Mouse (Mus musculus) liver, embryonic 14.5 days (tissue): Measurements from ENCODE around the gene Grasp. TPM values are rescaled to one million over a fixed set of nuclear protein-coding genes. Genes with fewer than 3 reads are reported as not detected.

Experiments used
- ATAC-seq: fragments of 200-750 bp; cut with Nextera tagmentation; 2 replicates; pipeline ENCODE4 v1.8.0; 2017; ENCODE audit warnings: moderate number of reproducible peaks, mild to moderate bottlenecking, moderate library complexity; ENCODE audit not compliant: insufficient read depth
- DNase-seq, 3 experiments: peaks; one replicate each; pipeline ENCODE4 v3.0.0-alpha.2; 2012 to 2013; ENCODE audit warnings: low read depth in 3 of 3, low spot score in 3 of 3
- H3K27ac ChIP-seq: fragments of 300-500 bp; sonication (generic); 2 replicates; pipeline ENCODE4 v1.5.1; 2014; ENCODE audit warnings: moderate library complexity, mild to moderate bottlenecking, control low read depth, inconsistent platforms
- H3K27me3 ChIP-seq: fragments of 300-500 bp; sonication (generic); 2 replicates; pipeline ENCODE4 v1.6.1; 2014; ENCODE audit warnings: mild to moderate bottlenecking, low read length, moderate library complexity; ENCODE audit not compliant: control insufficient read depth, insufficient read depth
- H3K36me3 ChIP-seq: fragments of 300-500 bp; sonication (generic); replicated peaks from 2 replicates; pipeline ENCODE4 v1.6.1; 2014; ENCODE audit warnings: low read depth; ENCODE audit not compliant: control insufficient read depth, insufficient read depth
- H3K4me1 ChIP-seq, 2 experiments: fragments of 200-500 bp in 1 of 2; fragments of 300-500 bp in 1 of 2; sonication (generic) in 1 of 2; replicated peaks; 2 replicates each; pipeline ENCODE4 v1.6.1; 2012 to 2014; ENCODE audit warnings: antibody characterized with exemption in 1 of 2, inconsistent platforms in 1 of 2, low read length in 1 of 2; ENCODE audit not compliant: control insufficient read depth in 2 of 2, insufficient read depth in 2 of 2
- H3K4me2 ChIP-seq: fragments of 300-500 bp; sonication (generic); 2 replicates; pipeline ENCODE4 v1.6.1; 2014; ENCODE audit warnings: low read depth, mild to moderate bottlenecking, control low read depth, moderate library complexity
- H3K4me3 ChIP-seq, 2 experiments: fragments of 200-500 bp in 1 of 2; fragments of 300-500 bp in 1 of 2; sonication (generic) in 1 of 2; 2 replicates each; pipeline ENCODE4 v1.5.1; 2012 to 2014; ENCODE audit warnings: low read depth in 2 of 2, low read length in 2 of 2, mild to moderate bottlenecking in 2 of 2, control low read depth in 1 of 2, inconsistent platforms in 1 of 2, moderate library complexity in 1 of 2; ENCODE audit not compliant: insufficient read depth in 1 of 2
- H3K9ac ChIP-seq: fragments of 300-500 bp; sonication (generic); replicated peaks from 2 replicates; pipeline ENCODE4 v1.6.1; 2014; ENCODE audit warnings: mild to moderate bottlenecking, control low read depth, moderate library complexity
- H3K9me3 ChIP-seq: fragments of 300-500 bp; sonication (generic); 2 replicates; pipeline ENCODE4 v1.6.1; 2016; ENCODE audit warnings: low read length, mixed read lengths; ENCODE audit not compliant: control insufficient read depth
- CTCF ChIP-seq: IDR thresholded peaks from 2 replicates; pipeline ENCODE4 v1.5.1; 2016; ENCODE audit warnings: antibody characterized with exemption, low read depth, control low read depth
- EP300 ChIP-seq: IDR thresholded peaks from 2 replicates; pipeline ENCODE4 v1.6.1; 2016; ENCODE audit warnings: antibody characterized with exemption, low read depth
- WGBS: fragments of 180-500 bp; shearing (Covaris S2); extraction: QIAGEN DNeasy Blood & Tissue Kit; methylation state at CpG from one replicate; pipeline ENCODE4 v1.1.7; 2014; ENCODE audit not compliant: insufficient replicate concordance; 5-methylcytosine and 5-hydroxymethylcytosine counted together
- polyA plus RNA-seq, 2 experiments: library from polyadenylated mRNA; depleted of rRNA in 1 of 2; stranded (reverse) in 1 of 2; unstranded in 1 of 2; fragments of >200 nt; fragmentation: Nextera tagmentation in 1 of 2; extraction: Ambion mirVana in 1 of 2; gene quantifications; 2 replicates each; pipeline versions ENCODE4 v1.2.1 to v1.2.3; 2012 to 2014

The Grasp gene
- polyA plus RNA-seq, 2 experiments: 0.27 to 0.73 TPM

DNA sequence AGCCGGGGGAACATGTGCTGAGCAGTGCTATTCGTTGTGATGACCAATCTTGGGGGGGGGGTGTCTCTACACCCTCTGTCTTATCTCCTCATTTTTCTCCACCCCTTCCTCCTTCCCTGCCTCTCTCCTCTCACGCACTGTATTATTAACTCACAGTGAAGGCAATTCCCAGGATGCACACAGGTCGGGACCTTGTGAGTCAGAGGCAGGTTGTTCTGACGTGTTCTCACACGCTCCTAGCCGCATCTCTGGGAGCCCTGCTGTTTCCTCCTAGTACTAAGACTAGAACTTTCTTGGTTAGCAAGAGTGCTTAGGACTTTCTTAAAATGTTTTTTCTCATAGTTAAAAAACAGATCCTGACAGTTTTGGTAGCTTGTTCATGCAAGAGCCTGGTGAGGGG is 19.2 kb upstream of the Grasp start:
- H3K27ac ChIP-seq: no peak overlapping the region
- no peaks in the 10 kb centered on the region for H3K9me3 ChIP-seq
- ATAC-seq (no peak), DNase-seq (no peak)
- H3K4me3 ChIP-seq: no peak overlapping the region
- no peaks in the 10 kb centered on the region; the same call in 1 of the 2 replicates for H3K36me3 ChIP-seq
- WGBS: 67% methylated on average over 7 of the region's 7 CpGs
- no peaks in the 10 kb centered on the region for H3K4me1 ChIP-seq
- no peak for TF ChIP-seq CTCF
- TF ChIP-seq EP300: no peak
- no peak overlapping the region for H3K4me2 ChIP-seq
- H3K27me3 ChIP-seq: no peaks in the 10 kb centered on the region
- no peak overlapping the region for H3K9ac ChIP-seq

DNA sequence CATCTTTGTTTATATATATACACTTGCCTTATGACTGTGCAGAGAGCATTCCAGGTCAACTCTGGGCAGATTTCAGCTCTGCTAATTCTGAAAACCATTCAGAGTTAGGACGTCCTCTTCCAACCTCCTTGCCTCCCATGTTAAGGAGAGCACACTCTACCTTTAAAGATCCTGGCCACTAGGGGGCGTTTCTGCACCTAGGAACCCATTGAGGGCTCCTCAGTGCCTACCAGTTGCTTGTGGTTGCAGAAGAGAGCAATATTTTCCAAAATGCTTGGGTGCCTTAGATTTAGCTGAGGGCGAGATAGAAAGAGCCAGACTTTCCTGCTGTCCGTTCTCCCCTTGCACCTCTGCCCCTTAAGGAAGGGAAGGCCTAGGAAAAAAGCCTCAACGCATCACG is 13.8 kb upstream of the Grasp start:
- TF ChIP-seq CTCF: peak; percentile 79
- no peak for TF ChIP-seq EP300
- H3K4me2 ChIP-seq: no peak overlapping the region
- H3K9me3 ChIP-seq: no peaks in the 10 kb centered on the region
- H3K36me3 ChIP-seq: no peaks in the 10 kb centered on the region
- H3K27ac ChIP-seq: no peak overlapping the region
- no peaks in the 10 kb centered on the region for H3K4me1 ChIP-seq
- 57% methylated on average over 6 of the region's 6 CpGs for whole genome bisulfite sequencing
- no peak overlapping the region for H3K9ac ChIP-seq
- DNase-seq: peak in 1 of 3 experiments; percentile 35
- no peaks in the 10 kb centered on the region for H3K27me3 ChIP-seq
- no peak overlapping the region for H3K4me3 ChIP-seq
- ATAC-seq: no peak

DNA sequence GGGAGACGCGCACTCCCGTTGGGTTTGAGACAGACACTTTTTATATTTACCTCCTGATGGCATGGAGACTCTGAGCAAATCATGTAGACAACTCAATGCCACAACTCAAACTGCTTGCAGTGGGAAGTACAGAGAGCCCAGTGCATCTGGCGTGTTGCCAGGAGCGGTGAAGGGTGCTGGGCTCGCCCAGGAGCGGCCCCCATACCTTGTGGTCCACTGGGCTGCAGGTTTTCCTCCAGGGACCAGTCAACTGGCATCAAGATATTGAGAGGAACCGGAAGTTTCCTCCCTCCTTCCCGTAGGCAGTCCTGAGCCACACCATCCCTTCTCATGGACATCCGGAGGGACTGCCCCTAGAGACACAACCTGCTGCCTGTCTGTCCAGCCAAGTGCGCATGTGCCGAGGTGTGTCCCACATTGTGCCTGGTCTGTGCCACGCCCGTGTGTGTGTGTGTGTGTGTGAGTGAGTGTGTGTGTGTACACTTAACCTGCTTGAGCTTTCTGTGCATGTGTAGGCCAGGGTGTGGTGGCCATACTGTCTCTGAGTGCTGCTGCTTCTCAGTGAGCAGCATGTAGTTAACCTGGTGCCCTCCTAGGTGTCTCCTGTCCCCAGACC is 12.9 kb upstream of the Grasp start:
- Histone ChIP-seq H3K9ac (no peak overlapping the region), H3K4me3 (no peak overlapping the region), H3K36me3 (no peaks in the 10 kb centered on the region), H3K9me3 (no peaks in the 10 kb centered on the region), H3K27me3 (no peaks in the 10 kb centered on the region), H3K4me2 (no peak overlapping the region), H3K4me1 (no peaks in the 10 kb centered on the region), H3K27ac (no peak overlapping the region)
- TF ChIP-seq EP300 (no peak), CTCF (no peak)
- ATAC-seq (no peak), DNase-seq (no peak)
- WGBS: 78% methylated on average over 14 of the region's 14 CpGs

- Histone ChIP-seq H3K4me1 (no peaks in the 10 kb centered on the region), H3K9me3 (no peaks in the 10 kb centered on the region), H3K27ac (no peak overlapping the region), H3K27me3 (no peaks in the 10 kb centered on the region), H3K4me2 (no peak overlapping the region), H3K9ac (no peak overlapping the region), H3K36me3 (no peaks in the 10 kb centered on the region), H3K4me3 (no peak overlapping the region)
- ATAC-seq: no peak
- 73% methylated on average over 14 of the region's 14 CpGs for WGBS
- TF ChIP-seq CTCF: no peak
- no peak for TF ChIP-seq EP300
- DNase-seq: no peak
Measured at GRCm38 (mm10) chr15:101212435-101212834, 11.6 kb upstream of the Grasp start.

GRCm38 (mm10) chr15:101215136-101215535 is 8.9 kb upstream of the Grasp start:
- no peak overlapping the region for H3K27ac ChIP-seq
- 42% methylated on average over 2 of the region's 2 CpGs for WGBS
- H3K36me3 ChIP-seq: no peaks in the 10 kb centered on the region
- no peaks in the 10 kb centered on the region for H3K4me1 ChIP-seq
- no peak overlapping the region for H3K4me3 ChIP-seq
- H3K27me3 ChIP-seq: no peaks in the 10 kb centered on the region
- DNase-seq: no peak
- no peaks in the 10 kb centered on the region for H3K9me3 ChIP-seq
- H3K9ac ChIP-seq: no peak overlapping the region
- ATAC-seq: no peak
- no peak for TF ChIP-seq CTCF
- no peak for TF ChIP-seq EP300
- H3K4me2 ChIP-seq: no peak overlapping the region
